Mouse (Mus musculus): ENCODE measurements around the gene Zscan22.

DNA sequence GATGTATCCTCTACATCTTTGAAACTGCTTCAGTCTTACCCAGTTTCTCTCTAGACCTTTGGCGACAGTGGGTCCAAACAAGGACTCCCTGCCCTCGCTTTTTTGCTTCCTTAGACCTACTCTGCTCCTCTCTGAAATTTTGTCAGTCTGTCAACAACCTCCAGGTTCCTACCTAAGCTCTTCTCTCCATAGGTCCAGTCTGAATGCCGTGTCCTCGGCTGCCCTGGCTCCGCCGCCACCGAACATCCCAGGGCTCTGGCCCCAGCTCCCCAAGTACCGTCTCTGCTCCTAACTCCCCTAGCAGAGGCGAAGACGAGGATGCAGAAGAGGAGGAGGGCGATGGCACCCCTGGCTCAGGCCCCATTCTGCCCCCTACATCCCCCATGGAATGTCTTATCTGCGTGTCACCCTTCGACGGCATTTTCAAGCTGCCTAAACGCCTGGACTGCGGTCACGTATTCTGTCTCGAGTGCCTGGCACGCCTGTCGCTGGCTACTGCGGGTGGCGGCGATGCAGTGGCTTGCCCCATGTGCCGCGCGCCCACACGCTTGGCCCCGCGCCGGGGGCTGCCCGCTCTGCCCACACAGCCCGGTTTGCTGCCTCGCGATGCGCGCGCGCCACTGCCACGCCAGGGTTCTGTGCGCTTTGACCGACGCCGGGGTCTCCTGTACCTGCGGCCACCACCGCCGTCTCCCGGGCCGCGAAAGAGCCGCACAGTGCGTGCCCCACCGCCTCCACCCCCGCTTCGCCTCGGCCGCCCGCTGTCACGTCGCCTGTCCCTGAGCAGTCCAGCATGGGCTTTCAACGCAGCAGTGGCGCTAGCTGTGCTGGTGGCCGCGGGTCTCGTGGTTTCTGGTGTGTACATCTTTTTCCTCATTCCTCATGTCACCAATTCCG lies 30.3 kb downstream of the Zscan22 start:
- TF ChIP-seq CTCF (conservative IDR thresholded peaks at IDR 0.05; ENCODE audit: insufficient read depth, insufficient read length, low read depth, low read length) (no peak), POLR2A (IDR thresholded peaks at IDR 0.05; ENCODE audit: low read depth, low read length) (no peak)
